Mouse (Mus musculus) left cerebral cortex, postnatal 10 days (tissue): ENCODE measurements around the gene Gna13. TPM values are rescaled to one million over a fixed set of nuclear protein-coding genes. Genes with fewer than 3 reads are reported as not detected.

Experiments
- DNase-seq, 2 experiments: peaks; one replicate each; pipeline ENCODE4 v3.0.0; 2021 to 2022; ENCODE audit warnings: low spot score in 2 of 2, mixed read lengths in 1 of 2; ENCODE audit errors: extremely low spot score in 1 of 2
- intact Hi-C: fragments of 180-260 bp; cut with DNase I; formaldehyde crosslinking; loops from one replicate; pipeline ENCODE4 v1.15.1; 2025
- total RNA-seq, 2 experiments: library from RNA; stranded (reverse); gene quantifications; 2 replicates each; pipeline ENCODE4 v1.2.3; 2021

Gene Gna13
- total RNA-seq, 2 experiments from 2014 or later: 46.3 TPM

- intact Hi-C loops: loop anchor here (10.0 kb wide), 1 partner anchor 195 kb away; no protein-coding TSS in a partner anchor
- DNase-seq: peak; percentile 57 to 89
Observed at GRCm38 (mm10) chr11:109439829-109440340, 77.3 kb downstream of the Gna13 start.

GRCm38 (mm10) chr11:109440641-109441040 lies 78.0 kb downstream of the Gna13 start:
- intact Hi-C loops: loop anchor here (10.0 kb wide), 1 partner anchor 196 kb away; no protein-coding TSS in a partner anchor
- no peak for DNase-seq

GRCm38 (mm10) chr11:109441119-109441518 lies 78.5 kb downstream of the Gna13 start:
- no peak for DNase-seq
- intact Hi-C loops: loop anchor here (10.0 kb wide), 1 partner anchor 196 kb away; no protein-coding TSS in a partner anchor

GRCm38 (mm10) chr11:109442166-109442730 lies 79.6 kb downstream of the Gna13 start:
- DNase-seq: no peak
- intact Hi-C loops: loop anchor here (10.0 kb wide), 1 partner anchor 197 kb away; no protein-coding TSS in a partner anchor

GRCm38 (mm10) chr11:109443468-109444263 lies 81.0 kb downstream of the Gna13 start:
- DNase-seq: no peak
- intact Hi-C loops: loop anchor here (2.0 to 10.0 kb wide), 2 partner anchors 199 to 415 kb away; no protein-coding TSS in a partner anchor

- peak in 1 of 2 experiments; percentile 40 for DNase-seq
- intact Hi-C loops: loop anchor here (2.0 to 10.0 kb wide), 2 partner anchors 200 to 414 kb away; no protein-coding TSS in a partner anchor
Observed at GRCm38 (mm10) chr11:109444600-109444999, 82.0 kb downstream of the Gna13 start.

GRCm38 (mm10) chr11:109445438-109446035 lies 82.9 kb downstream of the Gna13 start:
- intact Hi-C loops: loop anchor here (1.0 to 10.0 kb wide), 3 partner anchors 138 to 413 kb away; no protein-coding TSS in a partner anchor
- peak in 1 of 2 experiments; percentile 31 for DNase-seq

Other genes with a start within 250 kb of the Gna13 start
- not detected for gene E030025P04Rik, start 218.5 kb upstream of the Gna13 start, total RNA-seq
- gene Rgs9, start 64.7 kb upstream of the Gna13 start, total RNA-seq: 10 to 100 TPM; 27.5 to 41.7 TPM
- not detected for gene 9930022D16Rik, start 51.1 kb downstream of the Gna13 start, total RNA-seq
- 10 to 100 TPM; 88.6 to 96.2 TPM for gene Amz2, start 63.1 kb downstream of the Gna13 start, total RNA-seq
- gene Arsg, start 110.5 kb downstream of the Gna13 start, total RNA-seq: 1 to 10 TPM; 5.7 to 6.5 TPM
- 10 to 100 TPM; 11.7 to 12.6 TPM for gene Slc16a6, start 110.8 kb downstream of the Gna13 start, total RNA-seq
- gene Wipi1, start 249.1 kb downstream of the Gna13 start, total RNA-seq: 10 to 100 TPM; 17.2 to 17.5 TPM